In genomic region chr1:84367733-84368132, GRCm38 (mm10) we compare ENCODE assay signal across 21 mouse cellular contexts.
"Had no signal": no experiment of that assay in that cellular context is flagged by ENCODE, and none has a peak within 500 bp of the region (broad histone marks: within the 10 kb centered on the region; RNA-seq: fewer than 3 reads in every experiment).

No protein-coding gene starts in this region.

- H3K9me3 ChIP-seq: liver, embryonic 15.5 days; lung, embryonic 15.5 days; midbrain, embryonic 10.5 days; midbrain, embryonic 12.5 days; neural tube, embryonic 13.5 days; neural tube, embryonic 15.5 days; stomach, embryonic 15.5 days had no signal

- H3K4me3 ChIP-seq: liver, embryonic 15.5 days; lung, embryonic 15.5 days; midbrain, embryonic 10.5 days; midbrain, embryonic 12.5 days; myocyte; neural tube, embryonic 13.5 days; neural tube, embryonic 15.5 days; stomach, embryonic 15.5 days had no signal

- H3K27ac ChIP-seq: liver, embryonic 15.5 days; lung, embryonic 15.5 days; midbrain, embryonic 10.5 days; midbrain, embryonic 12.5 days; neural tube, embryonic 13.5 days; neural tube, embryonic 15.5 days; stomach, embryonic 15.5 days; stomach, postnatal 0 days had no signal

- H3K4me1 ChIP-seq: liver, embryonic 15.5 days; lung, embryonic 15.5 days; midbrain, embryonic 10.5 days; midbrain, embryonic 12.5 days; stomach, embryonic 15.5 days had no signal

- DNase-seq: liver, postnatal 0 days; lung, adult 2 months; lung, postnatal 4 days; midbrain, embryonic 14.5 days; retina, postnatal 1 day; right cerebral cortex, adult 18-20 months; spleen, adult 18-20 months; thymus, adult 2 months; thymus, postnatal 25 days; thymus, postnatal 4 days had no signal

- H3K9ac ChIP-seq: liver, embryonic 15.5 days; liver, postnatal 0 days; lung, embryonic 15.5 days; midbrain, embryonic 12.5 days; neural tube, embryonic 13.5 days; neural tube, embryonic 15.5 days; stomach, embryonic 15.5 days had no signal

- ATAC-seq: liver, postnatal 0 days; lung, postnatal 0 days; midbrain, embryonic 16.5 days had no signal

- H3K36me3 ChIP-seq: liver, embryonic 15.5 days; lung, embryonic 15.5 days; midbrain, embryonic 10.5 days; midbrain, embryonic 12.5 days; neural tube, embryonic 13.5 days; neural tube, embryonic 15.5 days; stomach, embryonic 15.5 days had no signal

- H3K27me3 ChIP-seq: liver, embryonic 15.5 days; lung, embryonic 15.5 days; midbrain, embryonic 12.5 days; neural tube, embryonic 13.5 days; neural tube, embryonic 15.5 days; stomach, embryonic 15.5 days had no signal

- H3K4me2 ChIP-seq: liver, embryonic 15.5 days; lung, embryonic 15.5 days; midbrain, embryonic 12.5 days; neural tube, embryonic 13.5 days; neural tube, embryonic 15.5 days; stomach, embryonic 15.5 days had no signal
